Mouse (Mus musculus) small intestine, adult 2 months (tissue): ENCODE data around the gene Abraxas2. TPM values are rescaled to one million over a fixed set of nuclear protein-coding genes. Genes with fewer than 3 reads are reported as not detected.

ENCODE experiments used
- H3K27ac ChIP-seq: fragments of 200-500 bp; 2 replicates; pipeline ENCODE4 v1.5.1; 2012; ENCODE audit warnings: low read depth, low read length, control low read depth, inconsistent platforms; ENCODE audit not compliant: insufficient read depth
- H3K27me3 ChIP-seq: fragments of 200-500 bp; 2 replicates; pipeline ENCODE4 v1.6.1; 2012; ENCODE audit warnings: mild to moderate bottlenecking, moderate library complexity, low read length, inconsistent platforms; ENCODE audit not compliant: control insufficient read depth, insufficient read depth
- H3K36me3 ChIP-seq: fragments of 200-500 bp; 2 replicates; pipeline ENCODE4 v1.6.1; 2012; ENCODE audit warnings: mild to moderate bottlenecking, low read length, control low read depth, inconsistent platforms; ENCODE audit not compliant: control insufficient read depth, insufficient read depth
- H3K4me1 ChIP-seq: fragments of 200-500 bp; 2 replicates; pipeline ENCODE4 v1.6.1; 2012; ENCODE audit warnings: low read length, inconsistent platforms, mixed read lengths; ENCODE audit not compliant: control insufficient read depth, insufficient read depth, insufficient read length
- H3K4me3 ChIP-seq: fragments of 200-500 bp; 2 replicates; pipeline ENCODE4 v1.5.1; 2012; ENCODE audit warnings: low read depth, mild to moderate bottlenecking, control low read depth, inconsistent platforms, low read length, moderate library complexity
- CTCF ChIP-seq: fragments of 200-500 bp; IDR thresholded peaks from 2 replicates; pipeline ENCODE4 v1.5.1; 2012; ENCODE audit warnings: low read depth, mild to moderate bottlenecking, control low read depth, inconsistent platforms, low read length, moderate library complexity, mixed read lengths; ENCODE audit not compliant: insufficient replicate concordance, insufficient read length; ENCODE audit errors: extremely low read depth
- POLR2A ChIP-seq: fragments of 200-500 bp; IDR thresholded peaks from 2 replicates; pipeline ENCODE4 v1.6.1; 2012; ENCODE audit warnings: low read depth, mild to moderate bottlenecking, control low read depth, inconsistent platforms, low read length, moderate library complexity
- WGBS: fragments of 180-500 bp; shearing (Covaris S2); methylation state at CpG from one replicate; pipeline ENCODE4 v1.1.7; 2018; 5-methylcytosine and 5-hydroxymethylcytosine counted together
- polyA plus RNA-seq: library from polyadenylated mRNA; depleted of rRNA; stranded (reverse); fragments of >200 nt; gene quantifications from 2 replicates; pipeline ENCODE4 v1.2.3, GENCODE M21; 2012; rRNA removed

The Abraxas2 gene
- polyA plus RNA-seq = 2.6 and 6.2 TPM in 2 replicates

- Histone ChIP-seq H3K27ac (peak within 1 kb of the TSS; percentile 84), H3K4me3 (peak within 1 kb of the TSS; percentile 96)
- WGBS = under 1% methylated on average over 53 of the region's 53 CpGs
Measured at GRCm38 (mm10) chr7:132859042-132859958, at the start of gene Abraxas2. Gene Abraxas2 (plus strand): TSS chr7:132859225.

DNA sequence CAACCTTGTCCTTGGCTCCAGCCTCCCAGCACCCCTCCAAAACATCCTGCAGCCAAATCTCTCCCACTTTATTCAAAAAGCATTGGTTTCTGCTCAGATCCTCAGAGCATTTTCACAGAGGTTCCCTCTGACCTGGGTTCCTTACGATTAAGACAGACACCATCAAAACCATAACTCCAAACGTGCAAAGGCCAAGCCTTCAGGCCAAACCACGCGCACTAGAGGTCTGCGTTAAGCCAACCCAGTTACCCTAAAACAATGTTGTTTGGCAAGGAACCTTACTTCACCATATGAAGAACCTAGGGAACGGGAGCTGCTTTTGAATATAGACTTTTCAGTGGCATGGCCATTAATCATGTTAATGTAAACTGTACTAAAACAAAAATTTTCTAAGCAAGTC lies 49.3 kb upstream of the Abraxas2 start:
- 44% methylated on average over 6 of the region's 6 CpGs for WGBS
- H3K36me3 ChIP-seq = no peaks in the 10 kb centered on the region; the same call in 1 of the 2 replicates
- TF ChIP-seq CTCF (no peak), POLR2A (no peak)
- H3K27ac ChIP-seq = no peak overlapping the region
- no peaks in the 10 kb centered on the region for H3K27me3 ChIP-seq
- H3K4me3 ChIP-seq = no peak overlapping the region
- peaks cover 30% of the 10 kb centered on the region for H3K4me1 ChIP-seq

More at GRCm38 (mm10) chr7:132859042-132859958, at the start of gene Abraxas2:
- H3K27me3 ChIP-seq = no peaks in the 10 kb centered on the region
- TF ChIP-seq POLR2A (peak; percentile 44; the same call in 1 of the 2 replicates), CTCF (no peak)
- H3K4me1 ChIP-seq = no peaks in the 10 kb centered on the region; the same call in 1 of the 2 replicates
- H3K36me3 ChIP-seq = no peaks in the 10 kb centered on the region; the same call in 1 of the 2 replicates

- Histone ChIP-seq H3K27me3 (no peaks in the 10 kb centered on the region), H3K4me1 (peaks cover 25% of the 10 kb centered on the region), H3K4me3 (0 out of 2 replicates have a peak overlapping the region, but pooled peaks have one; percentile 6), H3K36me3 (no peaks in the 10 kb centered on the region; the same call in 1 of the 2 replicates), H3K27ac (peak overlapping the region; percentile 84)
- 15% methylated on average over 6 of the region's 6 CpGs for WGBS
- TF ChIP-seq CTCF (no peak), POLR2A (no peak; the same call in 1 of the 2 replicates)
Measured at GRCm38 (mm10) chr7:132810368-132810767, 48.7 kb upstream of the Abraxas2 start.

DNA sequence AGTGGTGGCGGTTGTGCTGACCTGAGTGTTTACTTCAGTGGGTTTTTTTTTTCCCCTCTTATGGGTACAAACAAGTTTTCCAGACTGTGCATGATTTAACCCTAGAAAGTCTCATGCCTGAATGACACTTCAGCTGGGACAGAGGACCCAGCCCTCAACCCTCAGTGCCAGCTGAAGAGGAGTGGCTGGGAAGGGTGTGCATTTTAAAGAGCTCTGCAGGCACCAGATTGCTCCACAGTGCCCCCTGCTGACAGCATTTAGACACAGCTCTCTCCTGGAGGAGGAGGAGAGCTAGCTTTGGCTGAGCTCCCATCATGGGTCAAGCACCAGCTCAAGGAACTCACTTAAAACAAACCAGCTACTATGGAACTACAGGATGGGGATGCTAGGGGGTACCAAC lies 48.1 kb upstream of the Abraxas2 start:
- 11% methylated on average over 1 of the region's 1 CpGs for WGBS
- Histone ChIP-seq H3K4me1 (peaks cover 21% of the 10 kb centered on the region), H3K27me3 (no peaks in the 10 kb centered on the region), H3K36me3 (no peaks in the 10 kb centered on the region; the same call in 1 of the 2 replicates), H3K4me3 (no peak overlapping the region), H3K27ac (peak overlapping the region; percentile 84)
- TF ChIP-seq CTCF (peak; percentile 93), POLR2A (no peak)

GRCm38 (mm10) chr7:132811716-132812618 lies 47.1 kb upstream of the Abraxas2 start:
- no peaks in the 10 kb centered on the region for H3K36me3 ChIP-seq
- 4% methylated on average over 23 of the region's 23 CpGs for WGBS
- H3K27ac ChIP-seq = peak overlapping the region; percentile 99
- peak; percentile 23 for TF ChIP-seq POLR2A
- no peak for TF ChIP-seq CTCF
- H3K4me3 ChIP-seq = peak overlapping the region; percentile 81
- H3K27me3 ChIP-seq = no peaks in the 10 kb centered on the region
- H3K4me1 ChIP-seq = peaks cover 16% of the 10 kb centered on the region

DNA sequence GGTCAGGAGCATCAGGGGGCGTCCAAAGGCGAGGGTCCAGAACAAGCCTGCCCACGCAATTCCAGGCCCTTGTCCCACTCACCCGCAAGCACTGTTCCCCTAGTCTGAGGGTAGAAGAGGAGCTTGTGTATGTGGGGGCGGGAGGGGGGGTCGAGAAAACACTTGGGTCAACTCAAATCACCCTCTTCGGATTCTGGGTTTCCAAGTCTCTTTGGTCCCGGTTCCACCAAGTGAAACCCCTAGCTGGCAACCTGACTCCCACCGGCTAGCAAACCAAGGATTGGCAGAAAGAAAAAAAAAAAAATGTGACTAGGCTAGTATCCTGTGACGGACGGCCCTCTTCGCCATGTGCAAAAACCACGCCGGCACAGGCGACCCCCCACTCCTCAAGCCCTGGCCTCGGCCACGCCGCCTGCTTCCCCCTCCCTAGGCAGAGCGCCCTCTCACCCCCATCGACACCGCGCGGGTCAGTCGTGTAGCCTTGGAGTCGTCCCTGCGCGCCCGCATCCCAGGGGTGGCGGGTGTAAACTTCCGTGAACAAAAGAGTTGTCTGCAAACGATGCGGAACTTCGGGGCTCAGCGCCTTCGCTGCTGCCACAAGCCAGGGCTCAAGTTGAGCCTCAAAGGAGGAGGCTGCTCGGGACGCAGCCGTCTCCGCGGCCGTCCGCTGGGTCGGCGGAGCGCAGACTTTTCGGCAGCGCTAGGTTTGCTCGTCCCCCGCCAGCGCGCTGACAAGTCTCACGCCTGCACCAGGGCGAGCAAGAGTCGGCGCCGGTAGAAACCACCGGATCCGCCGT lies 46.2 kb upstream of the Abraxas2 start:
- peak overlapping the region; percentile 99 for H3K27ac ChIP-seq
- H3K36me3 ChIP-seq = no peaks in the 10 kb centered on the region
- TF ChIP-seq POLR2A = no peak
- no peak for TF ChIP-seq CTCF
- H3K4me3 ChIP-seq = peak overlapping the region; percentile 81
- under 1% methylated on average over 59 of the region's 59 CpGs for WGBS
- no peaks in the 10 kb centered on the region for H3K27me3 ChIP-seq
- H3K4me1 ChIP-seq = peaks cover 14% of the 10 kb centered on the region
